Mouse (Mus musculus): Measurements from ENCODE around the gene Ppox.
A peak's percentile ranks its signal among the peaks of the same experiment; 100 is the strongest.

The Ppox gene

DNA sequence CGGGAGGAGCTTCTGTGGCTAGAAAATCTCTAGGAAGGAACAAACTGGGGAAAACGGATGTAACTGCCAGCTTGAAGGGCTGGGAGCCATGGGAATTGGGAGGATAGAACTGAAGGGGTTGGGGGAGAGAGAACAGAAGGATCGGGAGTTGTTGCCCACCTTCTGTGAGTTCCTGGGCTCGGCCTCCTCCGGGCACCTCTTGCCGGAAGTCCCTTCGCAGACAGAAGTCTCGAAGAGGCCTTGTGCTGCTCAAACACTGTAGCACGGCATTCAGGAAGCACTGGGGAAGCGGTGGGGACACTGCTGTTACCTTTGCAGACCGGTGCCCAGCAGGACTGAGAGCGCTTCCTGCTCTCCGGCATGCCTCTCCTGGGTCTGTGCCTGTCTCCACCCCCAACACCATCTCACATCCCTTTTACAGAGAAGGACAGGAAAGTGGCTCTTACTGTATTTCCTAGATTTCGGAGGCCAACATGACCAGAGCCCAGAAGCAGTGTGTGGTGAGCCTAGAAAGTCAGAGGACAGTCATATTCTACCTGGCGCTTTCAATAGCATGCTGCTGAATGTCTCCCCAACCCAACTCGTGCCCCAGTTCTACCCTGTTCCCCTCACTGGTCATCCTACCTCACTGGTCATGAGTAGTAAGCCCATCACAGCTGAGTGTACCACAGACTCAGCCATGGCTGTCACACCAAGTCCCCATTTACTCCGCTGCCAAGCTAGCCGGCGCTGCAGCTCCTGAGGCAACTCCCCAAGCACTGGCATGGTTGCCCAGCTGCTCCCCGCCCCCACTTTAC lies 4.3 kb upstream of the Ppox start:
- no peak for DNase-seq

DNA sequence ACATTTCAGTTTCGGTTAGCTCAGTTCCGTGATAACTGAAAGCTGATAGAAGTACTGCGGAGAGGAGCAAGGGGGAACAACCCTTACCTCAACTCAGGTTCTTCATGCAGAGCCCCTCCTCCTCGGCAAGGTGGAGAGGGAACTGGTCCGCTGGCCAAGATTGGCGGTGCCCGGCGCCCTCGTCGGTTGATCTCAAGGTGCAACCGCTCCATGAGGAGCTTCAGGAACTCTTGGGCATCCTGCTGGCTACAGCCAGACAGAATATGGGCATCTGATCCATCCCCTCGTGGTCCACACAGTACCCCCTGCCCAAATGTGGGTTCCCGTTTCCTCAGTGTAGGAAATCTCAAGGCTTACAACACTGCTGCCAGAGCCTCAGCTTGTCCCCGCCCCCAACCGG lies 3.5 kb upstream of the Ppox start:
- peak; percentile 19 for DNase-seq

DNA sequence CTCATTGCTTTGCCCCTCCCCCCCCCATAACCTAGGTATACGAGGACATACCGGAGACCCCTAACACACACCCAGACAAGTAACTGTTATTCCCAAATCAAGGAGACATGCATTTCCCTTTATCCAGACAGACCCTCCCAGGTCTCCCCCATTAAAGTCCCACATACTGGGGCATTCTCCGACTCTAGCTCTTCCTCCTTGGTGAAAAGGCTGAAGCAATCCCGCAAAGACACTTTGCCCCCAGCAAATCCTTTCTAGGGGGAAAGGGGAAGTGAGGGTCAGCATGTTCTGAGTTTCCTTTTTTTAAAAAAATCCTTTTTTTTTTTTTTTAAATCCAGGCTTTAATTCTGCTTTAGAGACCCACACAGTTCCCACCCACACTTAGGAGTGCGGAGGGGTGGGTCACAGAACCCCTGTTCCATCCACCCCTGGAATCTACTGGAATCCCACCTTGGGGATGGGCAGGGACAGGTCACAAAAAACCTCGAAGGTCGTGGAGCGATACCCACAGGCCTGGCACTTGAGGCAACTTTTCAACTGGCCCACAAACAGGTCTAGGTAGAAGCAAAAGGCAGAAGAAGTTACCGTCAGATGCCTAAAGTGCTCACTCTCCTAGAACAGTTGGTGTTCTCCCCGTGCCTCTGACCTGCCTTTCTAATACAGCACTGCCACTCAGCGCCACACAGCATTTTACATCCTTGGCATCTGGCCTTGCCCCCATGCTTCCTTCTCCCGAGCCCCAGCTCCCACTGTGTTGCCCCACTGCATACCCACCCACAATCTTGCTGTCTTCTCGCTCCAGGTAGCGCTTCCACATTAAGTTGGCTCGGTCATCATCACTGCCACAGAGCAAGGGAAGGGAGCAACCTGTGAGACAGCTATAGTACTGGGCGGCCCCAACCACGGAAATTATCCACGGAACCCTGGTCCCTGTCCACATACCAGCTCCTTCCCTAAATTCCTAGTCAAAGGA lies 2.5 kb upstream of the Ppox start:
- no peak for DNase-seq

DNA sequence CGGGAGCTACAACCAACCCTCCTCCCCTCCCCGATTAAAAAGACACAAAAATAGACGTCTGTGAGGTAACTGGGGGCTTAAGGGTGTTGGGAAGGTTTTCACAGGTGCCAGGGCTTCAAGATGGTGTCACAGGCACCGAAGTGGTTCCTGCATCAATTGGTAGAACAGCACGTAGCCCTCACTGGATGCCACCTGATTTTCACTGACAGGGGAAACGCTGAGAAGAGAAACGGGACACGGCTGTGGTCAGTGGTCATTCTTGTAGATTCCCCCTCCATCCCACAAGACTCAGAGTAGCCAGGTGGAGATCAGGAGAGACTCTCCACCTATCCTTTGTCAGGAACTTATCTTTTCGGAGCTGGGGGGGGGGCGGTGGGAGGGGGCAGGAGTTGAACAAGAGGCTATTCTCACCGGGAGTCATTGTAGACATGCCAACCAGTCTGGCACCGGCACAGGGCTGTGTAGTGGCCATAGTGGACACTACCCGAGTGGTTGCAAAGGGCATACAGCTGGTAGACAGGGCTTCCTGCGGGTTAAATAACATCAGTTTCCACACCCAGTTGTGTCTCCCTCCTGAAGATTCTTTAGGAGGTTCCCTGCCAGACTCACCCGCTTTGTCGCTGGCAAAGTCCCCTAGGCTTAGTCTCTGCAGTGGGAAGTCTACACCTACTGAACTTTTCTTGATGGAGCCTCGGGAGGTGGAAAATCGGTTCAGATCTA lies 1.3 kb upstream of the Ppox start:
- peak; percentile 21 for DNase-seq

DNA sequence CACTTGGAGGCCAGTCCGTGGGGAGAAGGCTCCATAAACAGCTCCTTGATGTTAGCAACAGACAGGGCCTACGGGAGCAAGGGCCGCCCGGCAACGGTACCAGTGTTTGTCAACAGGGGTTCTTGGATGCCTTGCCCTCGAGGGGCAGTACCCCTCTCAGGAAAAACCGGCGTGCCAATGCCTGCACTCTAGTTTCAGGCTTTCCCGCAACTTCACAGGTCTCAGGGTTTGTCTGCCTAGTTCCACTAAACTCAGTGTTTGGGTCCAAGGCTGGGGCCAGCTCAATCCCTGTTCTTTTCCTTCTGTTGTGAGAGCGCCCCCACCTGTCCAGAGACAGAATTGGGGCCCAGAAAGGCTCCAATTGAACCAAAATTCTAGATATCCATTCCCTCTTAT lies 540 bp upstream of the Ppox start:
- DNase-seq: peak; percentile 72

DNA sequence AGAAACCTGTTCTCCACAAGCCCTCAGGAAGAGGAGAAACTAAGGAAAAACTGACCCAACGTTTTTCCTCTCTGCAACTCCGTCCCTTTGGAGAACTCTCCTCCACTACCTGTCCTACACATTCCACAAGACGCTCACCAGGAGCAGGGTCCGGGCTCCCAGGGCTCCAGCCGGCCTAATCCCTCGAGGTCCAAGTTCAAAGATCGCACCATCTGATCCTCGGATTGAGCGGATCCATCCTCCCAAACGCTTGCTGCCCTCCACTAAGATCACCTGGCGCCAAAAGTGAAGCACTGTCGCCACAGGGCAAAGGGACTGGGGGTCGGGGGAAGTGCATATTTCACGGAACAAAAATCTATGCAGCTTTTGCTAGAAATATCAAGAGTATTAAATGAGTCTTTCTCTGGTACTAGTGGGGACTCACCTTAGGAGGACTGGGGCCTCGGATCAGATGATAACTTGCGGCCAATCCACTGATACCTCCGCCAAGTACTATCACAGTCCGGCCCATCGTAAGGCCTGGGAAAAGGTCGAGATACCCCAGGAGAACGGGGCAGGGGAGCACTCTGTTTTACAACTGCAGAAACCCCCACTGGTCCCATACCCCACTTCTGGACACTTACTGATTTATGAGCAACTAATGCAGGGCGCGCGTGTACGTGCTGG lies 603 bp downstream of the Ppox start:
- peak; percentile 27 for DNase-seq

DNA sequence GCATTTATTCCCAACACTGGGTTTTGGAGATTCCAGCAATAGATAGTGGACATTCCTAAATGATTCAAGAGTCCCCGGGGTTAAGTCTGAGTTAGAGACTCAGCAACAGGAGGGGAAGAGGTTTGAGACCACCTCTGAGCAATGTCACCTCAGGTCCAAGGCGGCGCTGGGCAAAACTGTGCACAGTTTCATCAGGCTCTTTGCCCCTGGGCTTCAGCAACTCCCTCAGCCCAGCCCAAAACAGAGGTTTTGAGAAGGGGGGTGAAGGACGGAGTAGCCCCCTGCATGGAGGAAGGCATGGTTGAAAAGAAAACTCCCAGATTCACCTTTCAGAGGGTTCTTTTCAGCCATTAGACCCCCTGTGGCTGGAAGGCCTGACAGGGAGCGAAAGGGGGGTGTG lies 1.3 kb downstream of the Ppox start:
- no peak for DNase-seq

DNA sequence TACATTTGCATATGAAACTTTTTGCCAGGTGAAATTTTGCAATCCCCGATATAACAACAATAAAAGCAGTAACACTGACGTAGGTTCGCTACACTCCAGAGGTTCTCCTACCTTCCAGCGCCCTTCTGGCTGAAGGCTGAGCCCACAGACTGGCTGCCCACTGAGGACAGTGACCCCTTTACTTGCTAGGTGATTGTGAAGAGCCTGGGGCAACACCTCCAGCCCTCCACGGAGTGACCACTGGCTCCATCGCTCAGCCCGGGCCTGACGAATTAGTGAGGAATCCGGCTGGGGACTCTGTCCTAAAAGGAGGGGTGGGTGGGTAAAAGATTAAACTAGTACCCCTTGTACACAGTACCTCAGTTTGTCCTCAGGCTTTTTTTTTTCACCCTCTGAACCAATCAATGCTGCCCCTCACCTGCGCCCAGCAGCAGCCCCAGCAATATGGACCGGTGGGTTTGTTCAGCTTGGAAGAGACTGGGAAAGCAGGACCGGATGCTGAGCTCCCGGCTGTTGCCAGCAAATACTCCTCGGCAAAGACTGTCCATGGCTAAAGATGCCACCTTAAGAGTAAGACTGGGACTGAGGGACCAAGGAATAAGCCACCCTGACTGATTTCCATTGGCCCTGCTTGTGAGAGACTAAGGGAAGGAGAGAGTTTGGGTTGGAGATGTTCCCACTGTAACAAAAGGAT lies 1.8 kb downstream of the Ppox start:
- no peak for DNase-seq

DNA sequence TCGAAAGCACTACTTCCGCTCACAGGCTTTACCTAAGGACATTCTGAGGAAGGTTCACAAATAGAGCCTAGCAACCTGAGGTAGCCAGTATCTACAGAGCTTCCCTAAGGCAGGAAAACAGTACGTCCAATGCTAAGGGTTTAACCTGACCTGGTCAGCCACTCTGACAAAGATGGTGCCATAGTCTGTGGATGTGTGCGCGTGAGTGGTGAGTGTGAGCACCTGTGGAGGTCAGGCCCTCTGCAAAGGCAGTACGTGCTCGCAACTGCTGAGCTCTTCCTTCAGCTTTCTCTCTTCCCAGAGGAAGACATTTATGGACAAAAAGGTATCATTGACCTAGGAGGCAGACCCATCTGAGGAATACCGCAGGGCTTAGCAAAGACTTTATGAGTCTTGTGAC lies 2.5 kb downstream of the Ppox start:
- DNase-seq: no peak

DNA sequence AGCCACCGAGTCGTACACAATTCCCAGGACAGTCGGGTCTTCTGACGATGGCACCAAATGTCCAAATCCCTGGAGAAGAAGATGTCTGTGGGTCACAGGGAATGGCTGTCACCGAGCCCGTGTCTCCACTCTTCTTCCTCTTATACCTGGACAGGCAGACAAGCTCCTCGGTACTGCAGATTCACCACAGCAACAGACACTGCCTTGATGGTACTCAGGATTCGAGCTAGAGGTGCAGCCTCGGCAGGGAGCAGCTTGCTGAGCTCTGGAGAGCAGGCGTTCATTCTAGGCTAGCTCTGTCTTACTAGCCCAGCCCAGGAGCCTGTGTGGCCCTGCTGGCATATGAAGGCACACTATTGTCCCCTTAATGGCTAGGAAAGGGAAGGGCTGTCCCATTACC lies 3.2 kb downstream of the Ppox start:
- DNase-seq: no peak

DNA sequence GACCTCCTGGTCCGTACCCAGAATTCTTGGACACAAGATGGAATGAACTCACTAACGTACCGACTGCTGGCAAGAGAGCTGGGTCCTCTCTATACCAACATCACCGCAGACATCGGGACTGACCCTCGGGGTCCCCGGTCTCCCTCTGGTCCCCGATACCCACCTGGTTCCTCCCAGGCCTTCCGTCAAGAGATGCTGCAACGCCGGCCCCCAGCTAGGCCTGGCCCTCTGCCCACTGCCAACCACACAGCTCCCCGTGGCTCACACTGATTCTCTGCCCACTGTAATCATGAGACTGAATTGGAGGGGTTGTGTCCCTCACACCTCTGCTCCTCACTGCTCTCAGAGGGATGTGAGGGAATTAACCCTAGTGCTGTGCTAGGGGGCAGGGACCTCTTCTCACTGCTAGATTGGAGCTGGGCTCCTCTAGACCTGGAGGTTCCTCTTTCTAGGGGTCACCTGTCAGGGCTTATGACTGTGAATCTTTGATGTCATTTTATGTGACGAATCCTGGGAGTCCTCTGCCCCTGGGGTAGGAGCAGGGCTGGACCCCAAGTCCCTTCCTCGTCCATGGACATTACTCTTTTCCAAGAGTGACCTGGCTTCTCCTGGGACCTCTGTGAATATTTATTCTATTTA lies 4.8 kb downstream of the Ppox start:
- no peak for DNase-seq

DNA sequence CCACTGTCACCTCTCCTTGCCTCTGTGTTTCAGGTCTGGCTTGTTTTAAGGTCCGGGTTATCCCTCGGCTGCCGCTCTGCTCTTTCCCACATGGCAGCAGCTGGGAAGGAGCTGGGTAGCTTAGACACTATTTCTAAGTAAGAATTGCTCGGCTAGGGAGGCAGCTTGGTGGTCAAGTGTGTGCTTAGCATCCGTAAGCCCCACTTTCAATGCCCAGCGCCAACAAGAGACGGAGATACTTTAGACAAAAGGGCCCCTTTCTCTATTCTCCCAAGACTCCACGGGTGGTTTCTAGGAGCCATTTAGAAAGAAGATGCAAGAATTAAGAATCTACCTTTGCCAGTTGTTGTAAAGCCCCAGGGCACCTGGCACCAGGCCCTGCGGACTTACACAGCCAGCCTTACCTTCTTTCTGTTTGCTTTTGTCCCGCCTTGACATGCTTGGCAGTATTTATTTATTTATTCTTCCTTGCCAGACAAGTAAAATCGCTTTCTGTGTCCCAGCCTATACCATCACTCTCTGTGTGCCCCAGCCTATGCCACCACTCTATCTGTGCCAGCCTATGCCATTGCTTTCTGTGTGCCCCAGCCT lies 5.7 kb downstream of the Ppox start:
- DNase-seq: no peak

DNA sequence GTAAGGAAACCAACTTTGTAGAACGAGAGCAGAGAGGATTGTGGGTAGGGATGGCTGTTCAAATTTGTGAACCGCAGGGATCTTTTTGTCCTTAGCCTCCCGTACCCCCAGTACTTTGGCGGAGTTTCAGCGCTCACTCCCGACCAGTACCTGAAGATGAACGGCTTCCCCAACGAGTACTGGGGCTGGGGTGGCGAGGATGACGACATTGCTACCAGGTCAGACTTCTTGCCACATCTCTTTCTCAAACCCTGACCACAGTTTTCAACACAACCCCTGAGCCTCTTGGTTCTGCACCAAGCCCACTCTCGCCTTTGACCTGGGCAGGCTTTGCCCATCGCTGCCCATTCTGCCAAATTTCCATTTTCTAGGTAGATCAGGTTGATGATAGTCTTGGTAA lies 6.8 kb downstream of the Ppox start:
- DNase-seq: no peak

DNA sequence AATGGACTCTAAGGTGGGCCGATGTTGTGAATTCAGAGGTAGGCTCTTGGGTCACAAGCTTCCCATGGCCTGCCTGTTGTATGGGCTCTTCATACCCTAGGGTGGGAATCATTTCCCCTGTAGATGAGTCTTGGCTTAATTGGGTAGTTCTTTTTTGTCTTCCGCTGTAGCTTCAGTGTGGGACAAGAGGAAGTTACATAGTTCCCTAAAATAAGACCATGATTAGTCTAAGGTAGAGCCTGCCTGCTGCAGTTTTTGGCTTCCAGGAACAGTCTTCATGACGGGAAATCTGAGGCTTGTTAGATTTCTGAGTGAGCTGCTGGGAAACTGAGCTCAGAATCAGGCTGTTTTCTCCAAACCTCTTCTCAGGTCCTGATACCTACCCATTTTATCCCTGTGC lies 8.9 kb downstream of the Ppox start:
- no peak for DNase-seq

DNA sequence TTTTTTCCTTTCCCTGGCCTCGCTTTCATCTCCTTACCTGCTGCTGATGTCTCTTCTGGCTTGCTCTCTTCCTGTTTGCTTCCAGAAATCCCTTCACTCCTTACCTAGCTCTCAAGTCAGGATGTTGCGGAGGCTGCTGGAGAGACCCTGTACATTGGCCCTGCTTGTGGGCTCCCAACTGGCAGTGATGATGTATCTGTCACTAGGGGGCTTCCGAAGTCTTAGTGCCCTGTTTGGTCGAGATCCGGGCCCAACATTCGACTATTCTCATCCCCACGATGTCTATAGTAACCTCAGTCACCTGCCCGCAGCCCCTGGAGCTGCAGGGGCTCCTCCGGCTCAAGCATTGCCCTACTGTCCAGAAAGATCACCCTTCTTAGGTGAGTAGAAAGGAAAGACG lies 9.4 kb downstream of the Ppox start:
- DNase-seq: no peak

DNA sequence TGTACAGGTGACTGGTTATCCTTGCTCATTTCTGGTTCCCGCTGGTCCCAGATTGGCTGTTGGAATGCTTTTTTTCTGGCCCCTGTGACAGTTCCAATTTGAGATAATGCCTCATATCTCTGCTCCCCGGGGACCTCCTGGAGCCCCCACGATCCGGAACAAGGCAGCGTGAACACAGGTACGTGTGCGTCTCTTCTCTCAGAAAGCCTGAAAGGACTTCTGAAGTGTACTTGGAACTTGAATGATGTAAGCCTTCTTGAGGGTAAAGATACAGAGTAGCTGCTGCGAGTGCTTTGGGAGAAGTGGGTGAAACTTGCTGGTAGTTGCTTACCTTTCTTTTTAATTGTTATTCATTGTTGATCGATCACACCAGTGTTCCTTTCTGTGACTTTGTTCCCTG lies 9.8 kb downstream of the Ppox start:
- DNase-seq: peak; percentile 18

DNA sequence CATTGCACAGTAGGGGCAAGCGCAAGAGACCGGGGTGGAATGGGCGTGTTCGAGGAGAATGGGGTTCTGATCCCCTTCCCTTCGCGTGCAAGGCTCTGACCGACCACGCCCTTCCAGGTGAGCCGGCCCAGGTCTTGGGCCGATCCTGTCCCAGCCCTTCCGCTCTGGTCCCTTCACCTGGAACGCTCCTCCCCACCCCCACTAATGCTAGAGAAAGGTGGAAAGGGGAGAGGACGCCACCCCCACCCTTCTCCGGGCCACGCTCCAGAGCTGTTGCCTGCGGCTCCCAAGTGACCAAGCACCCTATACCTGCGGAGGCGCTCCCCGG lies 10.4 kb downstream of the Ppox start:
- no peak for DNase-seq

DNA sequence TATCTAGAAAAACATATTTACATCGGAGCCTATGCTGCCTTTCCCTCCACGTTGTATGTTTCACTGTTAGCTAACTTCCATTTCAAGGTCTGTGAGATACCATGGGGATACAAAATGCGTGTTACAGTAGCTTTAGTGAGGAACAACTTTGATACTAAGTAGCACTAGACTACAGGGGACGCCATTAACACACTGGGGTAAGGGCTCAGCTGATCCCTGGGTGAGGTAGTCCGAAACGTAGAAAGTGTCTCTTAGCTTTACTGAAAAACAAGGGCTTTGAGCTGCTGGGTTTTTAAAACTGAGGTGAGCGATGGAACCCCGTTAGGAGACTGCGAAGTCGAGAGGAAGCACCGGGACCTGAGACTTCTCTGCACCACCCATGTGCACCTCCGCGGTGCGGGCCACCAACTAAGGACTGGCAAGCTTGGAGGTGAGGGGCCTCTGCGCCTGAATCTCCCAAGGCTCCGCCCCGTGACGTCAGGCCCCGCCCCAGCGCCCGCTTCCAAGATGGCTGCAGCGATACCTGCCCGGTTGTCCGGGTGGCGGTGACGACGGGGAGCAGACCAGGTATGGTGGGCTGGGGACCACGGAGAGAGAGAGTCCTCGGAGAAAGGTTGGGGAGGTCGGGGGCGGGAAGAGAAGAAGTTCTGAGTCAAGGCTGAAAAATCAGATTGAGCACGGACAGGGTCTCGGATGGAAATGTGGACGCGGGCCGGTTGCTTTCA lies 11.0 kb downstream of the Ppox start, which contains the start of gene B4galt3:
TSS of gene B4galt3 (plus strand) at position 481 of the 725 bp plus-strand sequence.
- DNase-seq: peak; percentile 99

DNA sequence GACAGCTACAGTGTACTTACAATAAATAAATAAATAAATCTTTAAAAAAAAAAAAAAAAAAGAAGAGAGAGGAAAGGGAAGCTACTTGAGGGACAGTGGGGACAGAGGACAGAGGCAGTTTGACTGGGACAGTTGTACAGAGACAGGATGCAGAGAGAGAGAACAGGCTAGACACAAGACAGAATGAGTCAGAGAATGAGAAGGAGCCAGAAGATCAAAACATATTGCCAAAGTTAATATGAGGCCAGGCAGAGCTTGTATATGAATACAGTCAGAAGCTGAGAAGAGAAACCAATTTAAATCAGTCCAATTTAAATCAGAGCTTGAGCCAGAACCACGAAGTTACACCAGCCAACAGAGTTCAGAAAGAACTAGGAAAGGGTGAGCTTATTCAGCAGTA lies 12.6 kb downstream of the Ppox start:
- DNase-seq: no peak

DNA sequence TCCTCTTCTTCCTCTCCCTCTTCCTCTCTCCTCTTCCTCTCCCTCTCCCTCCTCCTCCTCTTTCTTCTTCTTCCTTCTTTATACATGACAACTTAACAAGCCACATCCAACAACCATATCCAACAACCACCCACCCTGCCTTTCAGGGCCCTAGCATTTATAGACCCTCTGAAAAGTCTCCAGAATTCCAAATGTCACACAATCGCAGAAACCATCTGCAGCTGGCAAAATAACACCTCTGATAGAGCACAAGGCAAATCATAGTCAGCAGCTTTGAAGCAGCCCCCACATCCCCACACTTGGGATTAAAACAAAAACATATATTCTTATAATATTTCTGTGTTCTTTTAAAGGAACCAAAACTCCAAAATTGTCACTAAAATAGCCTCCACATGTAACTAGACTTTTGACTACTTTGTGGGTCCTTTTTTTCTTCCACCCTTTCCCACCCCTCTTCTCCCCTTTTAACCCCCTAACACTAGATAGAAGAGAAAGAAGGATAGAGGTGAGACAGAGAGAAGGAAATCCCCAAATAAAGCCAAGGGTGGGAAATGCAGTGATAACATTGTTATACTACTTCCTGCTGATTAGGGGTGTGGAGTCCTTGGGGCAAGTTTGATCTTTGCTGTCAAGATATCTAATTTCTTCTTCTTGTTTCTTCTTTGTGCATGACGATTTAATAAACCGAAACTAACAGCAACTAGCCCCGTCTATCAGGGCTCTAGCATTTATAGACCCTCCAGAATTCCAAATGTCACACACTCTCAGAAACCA lies 14.8 kb downstream of the Ppox start:
- DNase-seq: no peak
